8 mouse cellular contexts compared by ENCODE assay signal in the genomic region with DNA sequence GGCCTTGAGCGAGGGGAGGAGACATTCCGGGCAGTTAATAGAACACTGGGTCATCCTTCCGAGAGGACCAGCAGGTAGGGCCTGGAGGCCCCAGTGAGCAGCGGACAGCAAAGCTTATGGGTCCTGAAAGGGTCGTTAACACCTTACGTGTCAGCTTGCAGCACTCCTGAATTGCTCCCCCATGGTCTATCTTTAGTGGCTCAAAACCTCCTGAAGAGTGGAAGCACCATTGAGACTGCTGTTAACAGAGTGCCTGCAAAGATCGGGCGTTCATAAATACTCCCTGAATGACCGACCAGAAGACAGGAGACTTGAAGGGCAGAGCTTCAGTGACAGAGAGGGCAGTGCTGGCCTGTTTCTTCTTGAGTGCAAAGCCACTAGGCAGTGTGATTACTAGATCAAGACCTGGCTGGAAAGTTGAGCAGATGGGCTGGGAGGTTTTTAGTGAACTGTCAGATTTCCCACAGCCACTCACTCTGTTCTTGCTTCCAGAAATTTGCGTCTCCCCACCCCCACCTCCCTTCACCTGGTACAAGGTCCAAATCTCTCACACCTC. TPM values are rescaled to one million over a fixed set of nuclear protein-coding genes. Genes with fewer than 3 reads are reported as not detected.
DNase-seq lines count a peak whose midpoint lies in the region; ATAC-seq and TF ChIP-seq lines count a peak whose summit lies in the region.

No protein-coding gene starts in this region.

- WGBS in forebrain, embryonic 13.5 days: 23% methylated on average over 10 of the region's 10 CpGs
- WGBS in limb, embryonic 13.5 days: 19% methylated on average over 10 of the region's 10 CpGs
- 25% methylated on average over 10 of the region's 10 CpGs for WGBS in stomach, embryonic 15.5 days

- no peak for TF ChIP-seq RAD21 in CH12.LX (IDR thresholded peaks at IDR 0.05; ENCODE audit: low read depth, low read length)

- dilution Hi-C loops in CH12.LX (cut with MboI; ENCODE audit: extremely low pct_ligation_motif_present, extremely low pct_unique_long_range_greater_than_20kb, low sequenced_read_pairs): no loop called here

- intact Hi-C loops in gastrocnemius, adult 2 months (cut with DNase I): no loop called here

- no peaks in the 10 kb centered on the region for H3K27me3 ChIP-seq in CH12.LX (replicated peaks)
- no peaks in the 10 kb centered on the region for H3K27me3 ChIP-seq in forebrain, embryonic 13.5 days
- H3K27me3 ChIP-seq in limb, embryonic 13.5 days: peaks cover 27% of the 10 kb centered on the region
- no peaks in the 10 kb centered on the region for H3K27me3 ChIP-seq in stomach, embryonic 15.5 days (replicated peaks)

- TF ChIP-seq EP300 in CH12.LX (IDR thresholded peaks at IDR 0.05; ENCODE audit: low read length): no peak

- H3K9me3 ChIP-seq in CH12.LX (replicated peaks; ENCODE audit: low read length): no peaks in the 10 kb centered on the region
- H3K9me3 ChIP-seq in forebrain, embryonic 13.5 days (replicated peaks): no peaks in the 10 kb centered on the region
- H3K9me3 ChIP-seq in limb, embryonic 13.5 days: no peaks in the 10 kb centered on the region
- H3K9me3 ChIP-seq in stomach, embryonic 15.5 days: no peaks in the 10 kb centered on the region

- peak overlapping the region; percentile 74 for H3K4me2 ChIP-seq in CH12.LX (ENCODE audit: insufficient read depth, low read depth, poor library complexity, severe bottlenecking)
- peak overlapping the region; percentile 71 for H3K4me2 ChIP-seq in forebrain, embryonic 13.5 days
- peak overlapping the region; percentile 74 for H3K4me2 ChIP-seq in limb, embryonic 13.5 days (replicated peaks)
- H3K4me2 ChIP-seq in stomach, embryonic 15.5 days: peak overlapping the region; percentile 75

- H3K4me3 ChIP-seq in gastrocnemius, adult 2 months: peak overlapping the region; percentile 90
- peak overlapping the region in 2 of 3 experiments; percentile 67 to 98 for H3K4me3 ChIP-seq in CH12.LX (replicated peaks in 1 of 3; ENCODE audit: low read depth in 2 of 3, low read length in 2 of 3, poor library complexity in 1 of 3)
- peak overlapping the region; percentile 51 for H3K4me3 ChIP-seq in forebrain, embryonic 13.5 days
- peak overlapping the region; percentile 58 for H3K4me3 ChIP-seq in limb, embryonic 13.5 days
- peak overlapping the region; percentile 57 for H3K4me3 ChIP-seq in stomach, embryonic 15.5 days (replicated peaks)

- H3K27ac ChIP-seq in gastrocnemius, adult 2 months: peak overlapping the region; percentile 98
- no peak overlapping the region for H3K27ac ChIP-seq in CH12.LX (ENCODE audit: insufficient read depth, low read depth)
- 0 out of 2 replicates have a peak overlapping the region, but pooled peaks have one; percentile 80 for H3K27ac ChIP-seq in forebrain, embryonic 13.5 days
- H3K27ac ChIP-seq in limb, embryonic 13.5 days: no peak overlapping the region
- H3K27ac ChIP-seq in stomach, embryonic 15.5 days: peak overlapping the region; percentile 96

- H3K36me3 ChIP-seq in CH12.LX (replicated peaks in 1 of 2; ENCODE audit: control insufficient read depth in 1 of 2, insufficient read depth in 1 of 2, low read length in 1 of 2): peaks cover 5 to 10% of the 10 kb centered on the region in 2 experiments
- no peaks in the 10 kb centered on the region; the same call in 1 of the 2 replicates for H3K36me3 ChIP-seq in forebrain, embryonic 13.5 days (ENCODE audit: poor library complexity, severe bottlenecking)
- peaks cover 3% of the 10 kb centered on the region; the same call in 1 of the 2 replicates for H3K36me3 ChIP-seq in limb, embryonic 13.5 days
- H3K36me3 ChIP-seq in stomach, embryonic 15.5 days: no peaks in the 10 kb centered on the region

- H3K4me1 ChIP-seq in CH12.LX (ENCODE audit: control insufficient read depth in 1 of 2, insufficient read depth in 2 of 2): no peaks in the 10 kb centered on the region
- no peaks in the 10 kb centered on the region for H3K4me1 ChIP-seq in forebrain, embryonic 13.5 days
- H3K4me1 ChIP-seq in limb, embryonic 13.5 days: no peaks in the 10 kb centered on the region
- H3K4me1 ChIP-seq in stomach, embryonic 15.5 days: no peaks in the 10 kb centered on the region

- no peak; the same call in 1 of the 2 replicates for ATAC-seq in forebrain, embryonic 13.5 days
- ATAC-seq in limb, embryonic 13.5 days (ENCODE audit: low FRiP score, low read depth): no peak
- no peak for ATAC-seq in stomach, embryonic 15.5 days (ENCODE audit: insufficient read depth, low FRiP score, low read depth)

- DNase-seq in gastrocnemius, adult 2 months: peak; percentile 16
- DNase-seq in gastrocnemius, adult 8-10 months (ENCODE audit: low spot score in 2 of 2): no peak
- DNase-seq in CH12.LX (ENCODE audit: extremely low read depth): peak; percentile 1
- DNase-seq in adrenal gland, adult 8-10 months: no peak
- DNase-seq in adrenal gland, postnatal 25 days: no peak

- H3K9ac ChIP-seq in CH12.LX (ENCODE audit: insufficient read depth, low read depth): peak overlapping the region; percentile 94
- peak overlapping the region; percentile 67 for H3K9ac ChIP-seq in forebrain, embryonic 13.5 days
- peak overlapping the region; percentile 68 for H3K9ac ChIP-seq in limb, embryonic 13.5 days
- peak overlapping the region; percentile 25; the same call in 1 of the 2 replicates for H3K9ac ChIP-seq in stomach, embryonic 15.5 days

- TF ChIP-seq POLR2A in CH12.LX (IDR thresholded peaks at IDR 0.05; ENCODE audit: low read depth, low read length): no peak

- H3K79me2 ChIP-seq in CH12.LX (replicated peaks; ENCODE audit: control insufficient read depth, extremely low read depth, insufficient read depth, poor library complexity, severe bottlenecking): 0 out of 2 replicates have a peak, but pooled peaks cover 3% of the 10 kb centered on the region

- TF ChIP-seq CTCF in gastrocnemius, adult 2 months (IDR thresholded peaks at IDR 0.05): no peak
- TF ChIP-seq CTCF in CH12.LX (conservative IDR thresholded peaks at IDR 0.05 in 1 of 2, IDR thresholded peaks at IDR 0.05 in 1 of 2; ENCODE audit: low read depth in 2 of 2, low read length in 2 of 2): no peak

- in situ Hi-C loops in CH12.LX (cut with MboI; ENCODE audit: low pct_ligation_motif_present, low pct_unique_long_range_greater_than_20kb, low sequenced_read_pairs): no loop called here

TF ChIP-seq in CH12.LX, 34 proteins besides CTCF, POLR2A, EP300 and RAD21:
- TF ChIP-seq NRF1 (IDR thresholded peaks at IDR 0.05; ENCODE audit: low read depth, low read length) (no peak), JUN (IDR thresholded peaks at IDR 0.05; ENCODE audit: insufficient read depth, low read depth, low read length) (no peak), MEF2A (IDR thresholded peaks at IDR 0.05; ENCODE audit: borderline replicate concordance, low read depth, low read length) (no peak), BHLHE40 (IDR thresholded peaks at IDR 0.05; ENCODE audit: low read depth, low read length) (no peak), MAFK (IDR thresholded peaks at IDR 0.05; ENCODE audit: insufficient replicate concordance, low read length) (no peak), E2F4 (IDR thresholded peaks at IDR 0.05; ENCODE audit: insufficient replicate concordance, low read depth, low read length) (no peak), HCFC1 (IDR thresholded peaks at IDR 0.05; ENCODE audit: low read depth, low read length) (no peak), CHD2 (IDR thresholded peaks at IDR 0.05; ENCODE audit: low read length) (no peak), ETS1 (conservative IDR thresholded peaks at IDR 0.05; ENCODE audit: low read depth, low read length) (no peak), ZNF384 (IDR thresholded peaks at IDR 0.05; ENCODE audit: low read depth, low read length) (no peak), JUND (conservative IDR thresholded peaks at IDR 0.05; ENCODE audit: low read depth, low read length) (no peak), UBTF (IDR thresholded peaks at IDR 0.05; ENCODE audit: low read depth, low read length) (no peak)
TF ChIP-seq in CH12.LX: peak in this region for 0.

RNA-seq across cellular contexts. Expression of gene Msl3, which starts 0.8 kb away (rescaled TPM):
- total RNA-seq in gastrocnemius, adult 2 months (2021): 10 to 100 TPM; 40.1 to 44.2 TPM
- 10 to 100 TPM; 34.3 to 45.9 (median 38.6) TPM for total RNA-seq in gastrocnemius, adult 8-10 months (2022)
- total RNA-seq in CH12.LX (2012; rRNA removed) (27.6 and 32.4 TPM in 2 replicates), CH12.LX (2014; rRNA removed) (79.9 and 84.5 TPM in 2 replicates)
- 41.9 and 42.7 TPM in 2 replicates for polyA plus RNA-seq in CH12.LX (2012; ENCODE audit: insufficient read length, low read depth)
- polyA plus RNA-seq in forebrain, embryonic 13.5 days (2015; fragmentation: Nextera tagmentation; extraction: Ambion mirVana): 23.8 and 25.4 TPM in 2 replicates
- polyA plus RNA-seq in limb, embryonic 13.5 days (2015; fragmentation: Nextera tagmentation; extraction: Ambion mirVana): 34.5 and 37.3 TPM in 2 replicates
- 33.2 and 36.8 TPM in 2 replicates for polyA plus RNA-seq in stomach, embryonic 15.5 days (2015; fragmentation: Nextera tagmentation; extraction: Ambion mirVana)
- 10 to 100 TPM; 49.5 to 53.1 (median 51.4) TPM for total RNA-seq in adrenal gland, adult 8-10 months (2022)
- 56.6 and 61.3 TPM in 2 replicates for total RNA-seq in adrenal gland, postnatal 25 days (2021)

Comparison
In these comparisons a context has a peak if more than half of its experiments do, and no peak if none do; other contexts are left out.
1. DNase-seq: peak in gastrocnemius, adult 2 months (single experiment) and CH12.LX (single experiment); none in gastrocnemius, adult 8-10 months (0 of 2), adrenal gland, adult 8-10 months (single experiment) and adrenal gland, postnatal 25 days (single experiment).
2. H3K27ac ChIP-seq: peak in gastrocnemius, adult 2 months (single experiment), forebrain, embryonic 13.5 days (single experiment) and stomach, embryonic 15.5 days (single experiment); none in CH12.LX (single experiment) and limb, embryonic 13.5 days (single experiment).
3. H3K9ac ChIP-seq: peak in every context shown above with its lines; median percentile 94 in CH12.LX; 68 in limb, embryonic 13.5 days; 67 in forebrain, embryonic 13.5 days; 25 in stomach, embryonic 15.5 days.
4. Peak in every context shown above with its lines, with median percentiles within 50 percentile points of each other: H3K4me3 ChIP-seq and H3K4me2 ChIP-seq.